Mouse (Mus musculus): ENCODE results near the gene Slamf9. TPM values are rescaled to one million over a fixed set of nuclear protein-coding genes. Genes with fewer than 3 reads are reported as not detected.
A peak's percentile ranks its signal among the peaks of the same experiment; 100 is the strongest.

The Slamf9 gene
- polyA plus RNA-seq, 1 experiment: 13.1 TPM

DNA sequence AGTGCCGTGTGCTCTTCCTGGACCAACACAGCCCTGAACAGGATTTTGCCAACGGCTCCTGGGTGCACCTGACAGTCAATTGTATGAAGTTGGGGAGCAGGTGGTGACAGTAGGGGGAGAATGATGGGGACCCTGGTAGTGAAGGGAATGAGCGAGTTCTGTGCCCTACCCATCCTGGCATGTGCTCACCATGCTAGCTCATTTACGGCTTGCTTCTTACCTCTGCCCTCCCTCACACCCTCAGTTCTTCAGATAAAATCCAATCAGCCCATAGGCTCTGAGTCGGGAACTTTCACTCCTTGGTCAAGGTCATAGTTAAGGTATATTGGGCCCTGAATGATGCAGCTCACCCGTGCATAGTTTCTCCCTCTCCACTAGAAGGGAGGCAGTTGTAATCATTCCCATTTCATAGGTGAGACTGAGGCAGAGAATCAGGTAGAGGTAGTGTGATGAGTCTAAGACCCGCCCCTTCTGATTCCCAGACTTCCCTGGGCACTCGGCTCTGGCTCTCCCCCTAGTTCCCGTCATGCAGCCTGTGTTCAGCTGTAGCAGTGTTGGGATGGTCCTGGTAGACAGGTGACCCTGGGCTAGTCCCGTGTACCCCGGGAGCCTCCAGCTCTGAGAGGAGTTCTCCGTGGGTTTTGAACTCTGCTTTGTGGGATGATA, 14.6 kb downstream of the Slamf9 start:
- TF ChIP-seq CTCF (IDR thresholded peaks at IDR 0.05; ENCODE audit: control insufficient read depth, insufficient read depth, insufficient replicate concordance, low read depth, low read length): no peak
- TF ChIP-seq POLR2A (IDR thresholded peaks at IDR 0.05; ENCODE audit: control insufficient read depth, low read depth, low read length): no peak
- H3K4me1 ChIP-seq (ENCODE audit: control insufficient read depth, insufficient read depth, low read length): peaks cover 10% of the 10 kb centered on the region
- H3K27me3 ChIP-seq (ENCODE audit: control insufficient read depth, insufficient read depth, low read length): no peaks in the 10 kb centered on the region
- no peak overlapping the region; the same call in 1 of the 2 replicates for H3K4me3 ChIP-seq (ENCODE audit: control insufficient read depth, low read depth, low read length)
- no peaks in the 10 kb centered on the region for H3K36me3 ChIP-seq (ENCODE audit: control insufficient read depth, insufficient read depth, low read length)
- H3K27ac ChIP-seq (ENCODE audit: control insufficient read depth, insufficient read depth, low read depth, low read length): no peak overlapping the region

DNA sequence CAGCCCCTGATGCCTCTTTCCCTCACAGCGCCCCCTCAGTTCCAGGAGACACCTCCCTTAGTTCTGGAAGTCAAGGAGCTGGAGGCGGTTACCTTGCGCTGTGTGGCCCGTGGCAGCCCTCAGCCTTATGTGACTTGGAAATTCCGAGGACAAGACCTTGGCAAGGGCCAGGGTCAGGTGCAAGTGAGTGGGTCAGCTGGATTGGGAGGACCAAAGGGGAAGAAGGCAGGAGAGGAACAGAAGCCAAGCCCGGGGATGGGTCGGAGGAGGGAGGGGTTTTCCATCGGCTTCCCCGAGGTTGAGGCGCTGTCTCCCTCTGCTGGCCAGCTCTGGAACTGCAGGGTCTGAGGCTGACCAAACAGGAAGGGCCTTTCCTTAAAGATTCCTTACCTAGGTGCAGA, 15.1 kb downstream of the Slamf9 start:
- H3K36me3 ChIP-seq (ENCODE audit: control insufficient read depth, insufficient read depth, low read length): no peaks in the 10 kb centered on the region
- no peaks in the 10 kb centered on the region for H3K27me3 ChIP-seq (ENCODE audit: control insufficient read depth, insufficient read depth, low read length)
- H3K4me3 ChIP-seq (ENCODE audit: control insufficient read depth, low read depth, low read length): peak overlapping the region; percentile 60
- peaks cover 10% of the 10 kb centered on the region for H3K4me1 ChIP-seq (ENCODE audit: control insufficient read depth, insufficient read depth, low read length)
- no peak overlapping the region for H3K27ac ChIP-seq (ENCODE audit: control insufficient read depth, insufficient read depth, low read depth, low read length)
- TF ChIP-seq POLR2A (IDR thresholded peaks at IDR 0.05; ENCODE audit: control insufficient read depth, low read depth, low read length) (no peak), CTCF (IDR thresholded peaks at IDR 0.05; ENCODE audit: control insufficient read depth, insufficient read depth, insufficient replicate concordance, low read depth, low read length) (peak; percentile 99)

DNA sequence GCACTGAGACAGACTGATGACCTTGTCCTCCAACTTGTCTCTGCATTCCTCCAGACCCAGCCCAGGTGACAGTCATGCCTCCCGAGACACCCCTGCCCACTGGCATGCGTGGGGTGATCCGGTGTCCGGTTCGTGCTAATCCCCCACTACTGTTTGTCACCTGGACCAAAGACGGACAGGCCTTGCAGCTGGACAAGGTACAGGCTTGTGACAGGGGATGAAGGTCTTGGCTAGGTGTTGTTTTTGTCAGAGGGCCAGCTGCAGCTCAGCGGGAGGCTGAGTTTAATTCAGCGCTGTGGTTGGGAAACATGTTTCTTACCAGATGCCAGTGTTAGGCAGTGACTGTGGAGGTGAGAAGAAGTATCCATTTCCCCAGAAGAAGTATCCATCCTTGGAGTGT, 16.9 kb downstream of the Slamf9 start:
- Histone ChIP-seq H3K4me3 (ENCODE audit: control insufficient read depth, low read depth, low read length) (no peak overlapping the region), H3K36me3 (ENCODE audit: control insufficient read depth, insufficient read depth, low read length) (no peaks in the 10 kb centered on the region), H3K27me3 (ENCODE audit: control insufficient read depth, insufficient read depth, low read length) (no peaks in the 10 kb centered on the region), H3K4me1 (ENCODE audit: control insufficient read depth, insufficient read depth, low read length) (peaks cover 16% of the 10 kb centered on the region), H3K27ac (ENCODE audit: control insufficient read depth, insufficient read depth, low read depth, low read length) (no peak overlapping the region)
- TF ChIP-seq POLR2A (IDR thresholded peaks at IDR 0.05; ENCODE audit: control insufficient read depth, low read depth, low read length) (no peak), CTCF (IDR thresholded peaks at IDR 0.05; ENCODE audit: control insufficient read depth, insufficient read depth, insufficient replicate concordance, low read depth, low read length) (no peak)

DNA sequence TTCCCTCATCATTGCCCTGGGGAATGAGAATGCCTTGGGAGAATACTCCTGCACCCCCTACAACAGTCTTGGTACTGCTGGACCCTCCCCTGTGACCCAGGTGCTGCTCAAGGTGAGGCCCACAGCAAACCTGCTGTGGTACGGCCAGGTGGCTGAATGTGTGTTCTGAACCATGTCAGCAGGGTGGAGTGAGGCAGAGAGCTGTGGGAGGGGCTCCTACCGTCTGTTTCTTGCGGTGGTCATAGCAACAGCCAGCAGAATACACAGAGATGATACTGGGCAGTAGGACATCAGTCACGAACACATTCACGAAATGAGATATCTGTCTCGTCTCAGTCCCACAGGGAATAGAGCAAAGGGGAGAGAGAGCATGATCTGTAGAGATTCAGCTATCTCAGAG, 18.4 kb downstream of the Slamf9 start:
- H3K4me1 ChIP-seq (ENCODE audit: control insufficient read depth, insufficient read depth, low read length): peaks cover 16% of the 10 kb centered on the region
- no peak for TF ChIP-seq POLR2A (IDR thresholded peaks at IDR 0.05; ENCODE audit: control insufficient read depth, low read depth, low read length)
- H3K4me3 ChIP-seq (ENCODE audit: control insufficient read depth, low read depth, low read length): no peak overlapping the region
- no peaks in the 10 kb centered on the region for H3K36me3 ChIP-seq (ENCODE audit: control insufficient read depth, insufficient read depth, low read length)
- no peaks in the 10 kb centered on the region for H3K27me3 ChIP-seq (ENCODE audit: control insufficient read depth, insufficient read depth, low read length)
- H3K27ac ChIP-seq (ENCODE audit: control insufficient read depth, insufficient read depth, low read depth, low read length): no peak overlapping the region

DNA sequence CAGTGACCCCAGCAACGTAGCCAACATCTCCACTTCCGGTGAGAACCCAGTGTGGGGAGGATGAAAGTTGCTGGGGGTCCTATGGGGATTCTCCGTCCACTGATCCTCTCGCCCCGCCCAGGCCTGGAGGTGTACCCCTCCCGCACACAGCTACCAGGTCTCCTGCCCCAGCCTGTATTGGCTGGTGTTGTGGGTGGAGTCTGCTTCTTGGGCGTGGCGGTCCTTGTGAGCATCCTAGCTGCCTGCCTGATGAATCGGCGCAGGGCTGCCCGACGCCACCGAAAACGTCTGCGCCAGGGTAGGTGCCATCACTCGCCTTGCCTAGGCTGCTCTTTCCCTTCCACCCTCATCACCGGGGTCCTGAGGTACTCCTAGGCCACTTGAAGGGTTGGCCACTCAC, 20.9 kb downstream of the Slamf9 start:
- Histone ChIP-seq H3K27me3 (ENCODE audit: control insufficient read depth, insufficient read depth, low read length) (no peaks in the 10 kb centered on the region), H3K4me3 (ENCODE audit: control insufficient read depth, low read depth, low read length) (peak overlapping the region; percentile 11), H3K36me3 (ENCODE audit: control insufficient read depth, insufficient read depth, low read length) (no peaks in the 10 kb centered on the region), H3K4me1 (ENCODE audit: control insufficient read depth, insufficient read depth, low read length) (peaks cover 19% of the 10 kb centered on the region), H3K27ac (ENCODE audit: control insufficient read depth, insufficient read depth, low read depth, low read length) (no peak overlapping the region)
- TF ChIP-seq POLR2A (IDR thresholded peaks at IDR 0.05; ENCODE audit: control insufficient read depth, low read depth, low read length) (no peak), CTCF (IDR thresholded peaks at IDR 0.05; ENCODE audit: control insufficient read depth, insufficient read depth, insufficient replicate concordance, low read depth, low read length) (no peak)

DNA sequence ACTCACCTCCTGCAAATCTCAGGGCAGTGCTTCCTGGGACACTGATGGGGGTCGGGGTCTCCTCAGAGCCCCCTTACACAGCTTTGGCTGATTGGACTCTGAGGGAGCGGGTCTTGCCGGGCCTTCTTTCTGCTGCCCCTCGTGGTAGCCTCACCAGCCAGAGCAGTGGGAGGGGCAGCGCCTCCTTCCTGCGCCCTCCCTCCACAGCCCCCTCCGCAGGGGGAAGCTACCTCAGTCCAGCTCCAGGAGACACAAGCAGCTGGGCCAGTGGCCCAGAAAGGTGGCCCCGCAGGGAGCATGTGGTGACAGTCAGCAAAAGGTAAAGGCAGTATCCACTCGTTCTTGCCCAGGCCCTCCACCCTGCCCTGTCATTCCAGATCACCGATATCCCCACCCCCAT, 22.3 kb downstream of the Slamf9 start:
- TF ChIP-seq CTCF (IDR thresholded peaks at IDR 0.05; ENCODE audit: control insufficient read depth, insufficient read depth, insufficient replicate concordance, low read depth, low read length) (no peak), POLR2A (IDR thresholded peaks at IDR 0.05; ENCODE audit: control insufficient read depth, low read depth, low read length) (no peak)
- Histone ChIP-seq H3K36me3 (ENCODE audit: control insufficient read depth, insufficient read depth, low read length) (no peaks in the 10 kb centered on the region), H3K4me3 (ENCODE audit: control insufficient read depth, low read depth, low read length) (no peak overlapping the region), H3K27ac (ENCODE audit: control insufficient read depth, insufficient read depth, low read depth, low read length) (no peak overlapping the region), H3K4me1 (ENCODE audit: control insufficient read depth, insufficient read depth, low read length) (peaks cover 23% of the 10 kb centered on the region), H3K27me3 (ENCODE audit: control insufficient read depth, insufficient read depth, low read length) (no peaks in the 10 kb centered on the region)

DNA sequence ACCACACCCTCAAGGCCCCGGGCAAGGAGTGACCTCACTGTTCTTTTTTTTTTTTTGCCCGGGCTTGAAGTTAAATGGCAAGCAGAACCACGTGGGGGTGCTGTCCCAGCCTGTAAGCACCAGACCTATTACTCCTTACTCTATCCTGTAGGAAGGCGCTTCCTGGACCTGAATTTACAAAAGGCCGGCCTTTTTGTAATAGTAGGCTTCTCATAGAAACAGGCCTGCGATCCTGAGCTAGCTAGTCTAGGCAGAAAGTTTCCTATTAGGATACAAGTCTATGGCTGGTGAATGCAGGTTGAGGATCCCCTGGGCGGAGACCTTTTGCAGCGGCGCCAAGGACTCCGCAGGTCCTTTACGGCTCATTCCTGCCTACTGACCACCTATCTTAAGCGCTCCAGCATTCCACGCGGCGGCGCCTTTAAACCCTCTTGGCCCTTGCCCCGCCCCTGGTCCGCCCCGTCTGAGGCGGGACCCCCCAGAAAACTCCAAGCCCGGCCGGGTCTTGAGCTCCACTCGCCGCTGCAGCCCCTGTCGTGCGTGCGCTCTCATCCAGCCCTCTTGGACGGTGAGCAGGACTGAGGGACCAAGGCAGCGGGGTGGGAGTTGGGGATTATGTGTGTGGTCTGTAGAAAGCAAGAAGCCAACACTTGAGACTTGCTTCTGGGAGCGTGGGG, 24.7 kb downstream of the Slamf9 start, which contains the start of gene Tagln2:
Gene Tagln2 (plus strand): TSS at position 283 of the 677 bp plus-strand sequence.
- peak within 1 kb of the TSS; percentile 65 for H3K4me3 ChIP-seq (ENCODE audit: control insufficient read depth, low read depth, low read length)
- H3K4me1 ChIP-seq (ENCODE audit: control insufficient read depth, insufficient read depth, low read length): peaks cover 27% of the 10 kb centered on the region
- peak within 1 kb of the TSS; percentile 45 for H3K27ac ChIP-seq (ENCODE audit: control insufficient read depth, insufficient read depth, low read depth, low read length)
- no peaks in the 10 kb centered on the region for H3K36me3 ChIP-seq (ENCODE audit: control insufficient read depth, insufficient read depth, low read length)
- H3K27me3 ChIP-seq (ENCODE audit: control insufficient read depth, insufficient read depth, low read length): no peaks in the 10 kb centered on the region
- no peak for TF ChIP-seq CTCF (IDR thresholded peaks at IDR 0.05; ENCODE audit: control insufficient read depth, insufficient read depth, insufficient replicate concordance, low read depth, low read length)
- TF ChIP-seq POLR2A (IDR thresholded peaks at IDR 0.05; ENCODE audit: control insufficient read depth, low read depth, low read length): peak; percentile 58
